Mouse (Mus musculus): ENCODE results near the gene Cnr2. TPM values are rescaled to one million over a fixed set of nuclear protein-coding genes. Genes with fewer than 3 reads are reported as not detected.

Gene Cnr2
- 0.49 TPM for polyA plus RNA-seq (2014; fragmentation: Illumina TruSeq; extraction: RNeasy Lipid Tissue Mini Kit (QIAGEN cat#74804); ENCODE audit: low read depth, low replicate concordance)

DNA sequence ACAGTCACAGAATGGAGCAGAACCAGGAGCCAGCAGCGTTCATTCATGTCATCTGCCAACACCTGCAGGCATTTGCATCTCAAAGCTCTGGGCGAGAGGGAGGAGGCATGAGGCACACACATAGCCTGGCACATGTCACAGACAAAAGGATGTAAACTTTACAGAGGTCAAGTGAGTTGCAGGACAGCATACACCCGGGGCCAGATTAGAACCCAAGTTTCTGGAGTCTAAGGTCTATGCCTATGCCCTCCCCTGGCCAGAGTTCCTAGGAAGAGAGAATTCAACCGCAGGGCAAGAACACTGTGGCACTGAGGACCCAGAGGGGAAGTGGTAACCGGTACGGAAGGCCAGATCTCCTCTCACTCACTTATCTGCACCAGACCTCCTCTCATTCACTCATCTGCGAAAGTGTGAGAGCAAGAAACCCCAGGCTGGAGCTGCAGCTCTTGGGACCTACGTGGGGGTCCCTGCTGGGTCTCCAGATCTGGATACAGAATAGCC lies at the start of gene Cnr2:
Gene Cnr2 (plus strand): TSS at position 324 of the 501 bp plus-strand sequence.

DNA sequence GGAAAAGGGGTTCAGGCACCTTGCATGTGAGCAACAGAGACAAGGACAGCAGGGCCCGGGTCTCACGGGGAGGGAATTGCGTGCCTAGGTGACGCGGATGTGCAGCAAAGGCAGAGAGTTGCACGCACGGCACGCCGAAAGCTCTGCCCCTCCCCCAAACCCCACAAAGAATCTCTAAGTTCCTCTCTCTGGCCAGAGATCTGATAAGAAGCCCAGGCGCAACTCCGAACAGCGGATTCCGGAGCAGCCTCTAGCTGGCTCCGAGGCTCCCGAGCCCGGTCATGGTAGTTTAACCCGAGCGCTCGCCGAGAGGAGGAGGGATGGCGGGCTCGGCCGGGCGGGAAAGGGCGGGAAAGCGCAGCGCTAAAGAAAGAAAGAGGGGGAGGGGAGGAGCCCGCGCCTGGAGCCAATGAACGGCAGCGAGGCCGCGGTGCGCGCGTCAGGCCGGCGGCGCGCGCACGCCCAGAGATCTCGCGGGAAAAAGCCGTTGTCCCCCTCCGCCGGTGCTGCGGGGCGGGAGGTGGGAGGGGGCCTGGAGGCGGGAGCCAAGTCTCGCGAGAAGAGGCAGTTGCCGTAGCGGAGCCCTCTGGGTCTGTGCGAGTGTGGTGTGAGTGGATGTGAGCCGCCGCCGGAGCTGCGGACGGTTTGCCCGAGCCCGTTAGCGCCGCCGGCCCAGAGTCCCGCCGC lies 39.5 kb upstream of the Cnr2 start, which contains the start of gene Srsf10:
Gene Srsf10 (plus strand): TSS at position 212 of the 687 bp plus-strand sequence.

DNA sequence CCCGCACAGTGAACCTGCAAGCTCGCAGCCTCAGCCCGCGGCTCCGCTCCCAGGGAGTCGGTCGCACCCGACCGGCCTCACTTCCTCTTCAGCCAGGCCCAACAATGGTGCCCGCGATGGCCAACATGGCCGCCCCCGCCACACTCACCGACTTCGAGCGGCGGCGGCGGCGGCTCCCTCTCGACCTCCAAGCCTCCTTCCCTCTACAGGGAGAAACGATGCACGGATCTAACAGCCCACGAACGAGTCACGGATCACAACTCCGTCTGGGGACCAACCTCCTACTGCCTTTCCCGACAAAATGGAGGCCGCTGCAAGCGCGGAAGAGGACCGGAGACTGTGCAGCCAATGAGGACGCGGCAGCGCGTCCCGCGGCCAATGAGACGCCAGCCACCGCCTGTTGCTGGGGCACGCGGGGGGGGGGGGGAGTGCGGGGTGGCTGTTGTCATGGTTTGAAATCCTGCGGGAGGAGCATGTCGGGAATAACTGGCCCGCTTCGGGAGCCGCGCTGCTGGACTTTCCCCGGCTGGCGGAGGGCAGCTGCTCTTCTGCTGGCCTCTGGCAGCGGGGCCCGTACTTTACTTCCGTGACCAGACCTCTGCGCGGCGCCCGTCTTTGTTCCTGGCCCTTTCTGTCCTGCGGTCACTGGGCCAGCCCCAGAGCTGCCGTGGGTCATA lies 21.5 kb upstream of the Cnr2 start, which contains the start of gene Pnrc2:
Gene Pnrc2 (minus strand): TSS at position 325 of the 677 bp plus-strand sequence.

DNA sequence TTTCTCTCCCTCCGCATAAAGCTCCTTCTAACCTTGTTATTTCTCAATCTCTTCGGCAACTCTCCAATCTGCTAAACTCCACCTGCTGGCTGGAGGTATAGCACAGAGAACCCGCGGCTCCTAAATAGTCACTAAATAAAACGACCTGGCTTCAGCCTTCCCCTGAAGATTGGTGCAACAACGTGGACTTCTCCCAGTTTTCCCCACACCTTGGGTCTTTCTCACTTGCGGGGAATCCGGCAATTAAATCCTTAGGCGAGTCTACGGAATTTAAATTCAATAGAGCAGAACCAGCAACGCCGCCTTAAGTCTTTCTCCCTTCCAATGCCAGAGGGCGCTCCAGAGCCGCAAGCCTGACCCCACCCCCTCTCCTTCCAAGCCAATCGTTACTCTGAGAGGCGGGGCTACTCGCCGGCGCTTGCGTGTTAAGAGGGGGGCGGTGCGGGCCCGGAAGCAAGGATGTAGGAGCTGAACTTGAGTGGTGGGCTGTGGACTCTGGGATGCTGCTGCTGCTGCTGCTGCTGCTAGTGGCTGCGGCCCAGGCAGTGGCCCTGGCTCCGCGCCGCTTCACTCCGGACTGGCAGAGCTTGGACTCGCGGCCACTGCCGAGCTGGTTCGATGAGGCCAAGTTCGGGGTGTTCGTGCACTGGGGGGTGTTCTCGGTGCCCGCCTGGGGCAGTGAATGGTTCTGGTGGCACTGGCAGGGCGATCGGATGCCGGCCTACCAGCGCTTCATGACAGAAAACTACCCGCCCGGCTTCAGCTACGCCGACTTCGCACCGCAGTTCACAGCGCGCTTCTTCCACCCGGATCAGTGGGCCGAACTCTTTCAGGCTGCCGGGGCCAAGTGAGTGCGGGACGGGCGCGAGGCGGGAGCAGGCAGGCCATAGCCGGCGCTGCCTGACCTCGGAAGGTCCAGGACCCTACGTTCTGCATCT lies 25.4 kb downstream of the Cnr2 start, which contains the start of gene Fuca1:
Gene Fuca1 (plus strand): TSS at position 432 of the 938 bp plus-strand sequence.

DNA sequence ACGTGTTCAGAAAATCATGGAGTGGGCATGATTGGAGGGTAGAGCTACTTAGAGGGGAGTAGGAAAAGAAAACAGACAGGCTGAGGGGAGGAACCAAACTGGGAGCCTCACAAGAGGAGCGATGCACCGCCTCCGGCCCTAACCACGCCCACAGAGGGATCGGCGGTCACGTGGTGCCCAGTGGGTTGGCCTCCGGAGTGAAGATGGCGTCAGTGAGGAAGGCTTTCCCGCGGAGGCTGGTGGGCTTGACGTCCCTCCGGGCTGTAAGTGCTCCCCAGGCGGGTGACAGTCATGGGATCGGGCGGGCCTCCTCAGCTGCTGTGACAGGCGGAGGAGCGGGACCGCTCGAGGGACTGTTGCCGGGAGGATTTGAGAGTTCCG lies 51.1 kb downstream of the Cnr2 start, which contains the start of gene Hmgcl:
Gene Hmgcl (plus strand): TSS at position 171 of the 381 bp plus-strand sequence.

DNA sequence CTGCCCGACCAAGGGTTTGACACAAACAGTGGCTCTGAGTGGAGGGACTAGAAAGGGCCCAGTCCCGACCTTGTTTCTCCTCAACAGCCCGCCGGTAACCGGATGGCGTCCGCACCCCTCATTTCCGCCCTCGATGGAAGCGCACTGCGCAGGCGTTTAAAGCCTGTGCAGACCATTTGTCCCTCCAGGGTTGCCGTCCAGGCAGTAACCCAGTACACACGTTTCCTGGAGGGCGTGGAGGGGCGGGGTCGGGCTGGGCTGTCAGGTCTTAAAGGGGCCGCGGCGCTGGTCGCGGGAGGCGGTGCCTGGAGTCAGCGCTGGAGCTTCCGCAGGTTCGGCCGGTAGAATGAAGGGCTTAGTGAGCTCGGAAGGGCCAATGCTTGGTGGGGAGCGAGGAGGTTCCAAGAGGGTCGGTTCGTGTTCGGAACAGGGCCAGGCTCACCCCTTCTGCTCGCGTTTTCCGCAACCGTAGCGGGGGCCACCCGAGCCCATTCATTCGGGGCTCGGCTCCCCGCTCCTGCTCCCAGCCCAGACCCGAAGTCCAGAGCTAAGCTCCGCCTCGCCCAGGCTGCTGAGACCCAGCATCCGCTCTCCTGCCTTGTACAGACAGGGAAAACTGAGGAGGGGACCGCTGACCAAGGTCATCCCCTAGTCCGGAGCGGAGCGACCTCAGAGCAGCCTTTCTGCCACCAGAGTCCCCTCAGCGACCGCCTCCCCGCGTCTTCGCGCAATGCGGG lies 68.4 kb downstream of the Cnr2 start, which contains the start of gene Gale:
Gene Gale (plus strand): TSS at position 271 of the 737 bp plus-strand sequence.

Other genes starting within 250 kb of the Cnr2 start
- 0.69 TPM for gene Ifnlr1, start 209.1 kb upstream of the Cnr2 start, polyA plus RNA-seq (2014; fragmentation: Illumina TruSeq; extraction: RNeasy Lipid Tissue Mini Kit (QIAGEN cat#74804); ENCODE audit: low read depth, low replicate concordance)
- 0.32 TPM for gene Il22ra1, start 167.2 kb upstream of the Cnr2 start, polyA plus RNA-seq (2014; fragmentation: Illumina TruSeq; extraction: RNeasy Lipid Tissue Mini Kit (QIAGEN cat#74804); ENCODE audit: low read depth, low replicate concordance)
- gene Myom3, start 135.7 kb upstream of the Cnr2 start, polyA plus RNA-seq (2014; fragmentation: Illumina TruSeq; extraction: RNeasy Lipid Tissue Mini Kit (QIAGEN cat#74804); ENCODE audit: low read depth, low replicate concordance), result 0.16 TPM
- gene Srsf10, start 39.6 kb upstream of the Cnr2 start, polyA plus RNA-seq (2014; fragmentation: Illumina TruSeq; extraction: RNeasy Lipid Tissue Mini Kit (QIAGEN cat#74804); ENCODE audit: low read depth, low replicate concordance), result 166 TPM
- gene Pnrc2, start 21.5 kb upstream of the Cnr2 start, polyA plus RNA-seq (2014; fragmentation: Illumina TruSeq; extraction: RNeasy Lipid Tissue Mini Kit (QIAGEN cat#74804); ENCODE audit: low read depth, low replicate concordance), result 303 TPM
- gene Fuca1, start 25.3 kb downstream of the Cnr2 start, polyA plus RNA-seq (2014; fragmentation: Illumina TruSeq; extraction: RNeasy Lipid Tissue Mini Kit (QIAGEN cat#74804); ENCODE audit: low read depth, low replicate concordance), result 27.0 TPM
- gene Hmgcl, start 51.1 kb downstream of the Cnr2 start, polyA plus RNA-seq (2014; fragmentation: Illumina TruSeq; extraction: RNeasy Lipid Tissue Mini Kit (QIAGEN cat#74804); ENCODE audit: low read depth, low replicate concordance), result 23.5 TPM
- not detected for gene Gale, start 68.3 kb downstream of the Cnr2 start, polyA plus RNA-seq (2014; fragmentation: Illumina TruSeq; extraction: RNeasy Lipid Tissue Mini Kit (QIAGEN cat#74804); ENCODE audit: low read depth, low replicate concordance)
- gene Lypla2, start 77.2 kb downstream of the Cnr2 start, polyA plus RNA-seq (2014; fragmentation: Illumina TruSeq; extraction: RNeasy Lipid Tissue Mini Kit (QIAGEN cat#74804); ENCODE audit: low read depth, low replicate concordance), result 0.49 TPM
- gene Pithd1, start 91.9 kb downstream of the Cnr2 start, polyA plus RNA-seq (2014; fragmentation: Illumina TruSeq; extraction: RNeasy Lipid Tissue Mini Kit (QIAGEN cat#74804); ENCODE audit: low read depth, low replicate concordance), result 23.6 TPM
- gene Eloa, start 126.4 kb downstream of the Cnr2 start, polyA plus RNA-seq (2014; fragmentation: Illumina TruSeq; extraction: RNeasy Lipid Tissue Mini Kit (QIAGEN cat#74804); ENCODE audit: low read depth, low replicate concordance), result 17.1 TPM
- gene Rpl11, start 158.0 kb downstream of the Cnr2 start, polyA plus RNA-seq (2014; fragmentation: Illumina TruSeq; extraction: RNeasy Lipid Tissue Mini Kit (QIAGEN cat#74804); ENCODE audit: low read depth, low replicate concordance), result 235 TPM
- 8.2 TPM for gene Id3, start 248.1 kb downstream of the Cnr2 start, polyA plus RNA-seq (2014; fragmentation: Illumina TruSeq; extraction: RNeasy Lipid Tissue Mini Kit (QIAGEN cat#74804); ENCODE audit: low read depth, low replicate concordance)